ENCODE assay signal across 9 mouse cellular contexts in the genomic region with DNA sequence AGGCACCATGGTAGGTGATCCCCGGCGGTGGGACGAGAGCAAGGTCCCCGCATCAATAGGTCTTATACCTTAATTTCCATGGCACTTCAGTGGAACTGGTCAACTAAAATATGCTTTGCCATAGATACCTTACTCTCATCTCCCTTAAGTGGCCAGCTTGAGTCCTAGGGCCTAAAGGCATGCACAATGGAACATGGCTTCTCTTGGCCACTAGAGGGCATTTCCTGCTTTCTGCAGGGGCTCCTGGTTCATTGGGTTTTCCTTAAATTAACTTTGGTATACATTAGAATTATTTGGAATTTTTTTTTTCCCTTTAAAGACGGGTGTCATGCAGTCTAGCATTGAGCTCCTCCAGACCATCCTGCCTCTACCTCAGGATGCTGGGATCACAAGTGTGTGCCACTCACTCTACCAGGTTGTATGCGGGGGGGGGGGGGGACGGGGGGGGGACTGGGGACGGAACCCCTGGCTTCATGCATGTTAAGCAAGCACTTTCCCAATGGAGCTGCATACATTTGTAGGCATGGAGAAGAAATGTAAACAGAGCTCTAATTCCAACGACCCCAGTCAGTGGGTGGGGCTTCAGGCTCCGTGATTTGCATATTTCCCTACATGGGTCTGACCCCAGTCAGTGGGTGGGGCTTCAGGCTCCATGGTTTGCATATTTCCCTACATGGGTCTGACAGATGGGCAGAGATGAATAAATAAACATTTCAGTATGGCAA.
DNase-seq lines count a peak whose midpoint lies in the region; ATAC-seq and TF ChIP-seq lines count a peak whose summit lies in the region.
"Had no signal": no experiment of that assay in that cellular context is flagged by ENCODE, and none has a peak within 500 bp of the region (broad histone marks: within the 10 kb centered on the region; RNA-seq: fewer than 3 reads in every experiment).

No protein-coding gene starts in this region.

- no peaks in the 10 kb centered on the region for H3K36me3 ChIP-seq in neural tube, embryonic 11.5 days (ENCODE audit: control insufficient read depth, insufficient read depth, low read length)
- H3K36me3 ChIP-seq in embryonic facial prominence, embryonic 14.5 days (ENCODE audit: control insufficient read depth, insufficient read depth, low read length) = no peaks in the 10 kb centered on the region
- no peaks in the 10 kb centered on the region for H3K36me3 ChIP-seq in kidney, postnatal 0 days (ENCODE audit: insufficient read depth, low read length)

- no peak overlapping the region for H3K4me3 ChIP-seq in neural tube, embryonic 11.5 days (ENCODE audit: low read depth, low read length)
- H3K4me3 ChIP-seq in embryonic facial prominence, embryonic 14.5 days (ENCODE audit: low read depth, low read length) = no peak overlapping the region
- no peak overlapping the region for H3K4me3 ChIP-seq in kidney, postnatal 0 days (replicated peaks; ENCODE audit: low read depth, low read length)
- H3K4me3 ChIP-seq: myocyte had no signal

- 69% methylated on average over 10 of the region's 10 CpGs for WGBS in neural tube, embryonic 11.5 days
- 61% methylated on average over 10 of the region's 10 CpGs for WGBS in embryonic facial prominence, embryonic 14.5 days
- WGBS in kidney, postnatal 0 days = 69% methylated on average over 10 of the region's 10 CpGs

- no peak overlapping the region for H3K9ac ChIP-seq in neural tube, embryonic 11.5 days (ENCODE audit: low read length)
- H3K9ac ChIP-seq in embryonic facial prominence, embryonic 14.5 days (ENCODE audit: low read depth, low read length) = no peak overlapping the region
- no peak overlapping the region for H3K9ac ChIP-seq in kidney, postnatal 0 days (ENCODE audit: low read depth, low read length)

- DNase-seq in adrenal gland, postnatal 10 days = peak; percentile 41
- no peak for DNase-seq in adrenal gland, postnatal 4 days (ENCODE audit: low spot score in 2 of 2)
- DNase-seq in neural tube, embryonic 11.5 days (ENCODE audit: low spot score) = no peak
- DNase-seq in neural tube, embryonic 10.5 days (ENCODE audit: extremely low spot score, low spot score) = no peak
- peak; percentile 73 for DNase-seq in embryonic facial prominence, embryonic 14.5 days (ENCODE audit: low spot score)
- DNase-seq in kidney, postnatal 0 days (ENCODE audit: low spot score) = peak; percentile 87
- DNase-seq in thymus, postnatal 36 days = peak; percentile 6 to 10

- no peaks in the 10 kb centered on the region for H3K9me3 ChIP-seq in neural tube, embryonic 11.5 days (ENCODE audit: control insufficient read depth, low read length)
- no peaks in the 10 kb centered on the region for H3K9me3 ChIP-seq in embryonic facial prominence, embryonic 14.5 days (ENCODE audit: control insufficient read depth, low read length)
- no peaks in the 10 kb centered on the region for H3K9me3 ChIP-seq in kidney, postnatal 0 days (replicated peaks; ENCODE audit: low read length)

- H3K27me3 ChIP-seq in neural tube, embryonic 11.5 days (ENCODE audit: control insufficient read depth, insufficient read depth, low read length) = no peaks in the 10 kb centered on the region
- no peaks in the 10 kb centered on the region for H3K27me3 ChIP-seq in embryonic facial prominence, embryonic 14.5 days (replicated peaks; ENCODE audit: control insufficient read depth, insufficient read depth, low read length)
- H3K27me3 ChIP-seq in kidney, postnatal 0 days (ENCODE audit: insufficient read depth, low read length) = no peaks in the 10 kb centered on the region

- H3K27ac ChIP-seq in neural tube, embryonic 11.5 days (ENCODE audit: low read depth, low read length) = no peak overlapping the region
- H3K27ac ChIP-seq in embryonic facial prominence, embryonic 14.5 days (replicated peaks; ENCODE audit: low read depth, low read length) = no peak overlapping the region
- H3K27ac ChIP-seq in kidney, postnatal 0 days = no peak overlapping the region

- ATAC-seq in neural tube, embryonic 11.5 days (ENCODE audit: insufficient read depth, low FRiP score, low TSS enrichment) = peak; percentile 41; the same call in 1 of the 2 replicates
- ATAC-seq in embryonic facial prominence, embryonic 14.5 days (ENCODE audit: low read depth) = 0 out of 2 replicates have a peak, but pooled peaks have one; percentile 16
- peak; percentile 34; the same call in 1 of the 2 replicates for ATAC-seq in kidney, postnatal 0 days (replicated peaks; ENCODE audit: low FRiP score, low read depth)
- ATAC-seq in megakaryocyte progenitor cell, adult 5-6 weeks (replicated peaks; ENCODE audit: poor library complexity) = peak; percentile 72

- peaks cover 9% of the 10 kb centered on the region; the same call in 1 of the 2 replicates for H3K4me1 ChIP-seq in neural tube, embryonic 11.5 days (ENCODE audit: control insufficient read depth, insufficient read depth, low read length)
- H3K4me1 ChIP-seq in embryonic facial prominence, embryonic 14.5 days (ENCODE audit: control insufficient read depth, insufficient read depth, low read length) = no peaks in the 10 kb centered on the region
- H3K4me1 ChIP-seq in kidney, postnatal 0 days (replicated peaks; ENCODE audit: insufficient read depth, low read length) = 0 out of 2 replicates have a peak, but pooled peaks cover 5% of the 10 kb centered on the region

- peak; percentile 75 for TF ChIP-seq CTCF in kidney, postnatal 0 days (IDR thresholded peaks at IDR 0.05; ENCODE audit: low read depth)

- H3K4me2 ChIP-seq in neural tube, embryonic 11.5 days (ENCODE audit: low read depth) = no peak overlapping the region
- H3K4me2 ChIP-seq in embryonic facial prominence, embryonic 14.5 days (ENCODE audit: low read depth, low read length) = no peak overlapping the region
- H3K4me2 ChIP-seq in kidney, postnatal 0 days (ENCODE audit: low read length) = no peak overlapping the region

Comparison
In these comparisons a context has a peak if more than half of its experiments do, and no peak if none do; other contexts are left out.
1. DNase-seq: peak in adrenal gland, postnatal 10 days (single experiment), embryonic facial prominence, embryonic 14.5 days (single experiment), kidney, postnatal 0 days (single experiment) and thymus, postnatal 36 days (2 of 2); none in adrenal gland, postnatal 4 days (0 of 2), neural tube, embryonic 11.5 days (single experiment) and neural tube, embryonic 10.5 days (single experiment).
2. ATAC-seq: peak in every context shown above with its lines; median percentile 72 in megakaryocyte progenitor cell, adult 5-6 weeks; 41 in neural tube, embryonic 11.5 days; 34 in kidney, postnatal 0 days; 16 in embryonic facial prominence, embryonic 14.5 days.